Mouse (Mus musculus): Measurements from ENCODE around the gene Efna5. TPM values are rescaled to one million over a fixed set of nuclear protein-coding genes. Genes with fewer than 3 reads are reported as not detected.

Gene Efna5
- polyA plus RNA-seq, 1 experiment, result 32.7 TPM

DNA sequence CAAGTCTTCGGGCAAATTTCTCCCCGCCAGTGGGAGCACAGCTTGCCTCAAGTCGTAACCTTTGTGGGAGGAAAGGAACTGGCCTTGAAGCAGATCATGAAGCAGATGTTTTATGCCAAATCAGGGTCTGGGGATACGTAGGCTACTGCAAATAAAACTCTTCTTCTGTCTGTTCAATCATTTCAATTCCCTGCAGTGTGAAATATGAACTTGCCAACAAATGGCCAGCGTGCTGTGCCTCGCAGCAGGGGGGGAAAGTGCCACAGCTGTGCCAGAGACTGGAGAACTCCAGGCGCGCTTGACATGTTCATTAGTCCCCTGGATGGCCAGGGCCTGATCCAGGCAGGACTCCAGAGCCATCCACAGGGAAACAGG lies 255.5 kb downstream of the Efna5 start:
- H3K27ac ChIP-seq (ENCODE audit: insufficient read depth, low read length), result no peak overlapping the region
- H3K4me3 ChIP-seq (ENCODE audit: low read depth, low read length), result no peak overlapping the region
- no peak overlapping the region for H3K9ac ChIP-seq (ENCODE audit: low read depth, poor library complexity, severe bottlenecking)
- no peaks in the 10 kb centered on the region for H3K4me1 ChIP-seq (ENCODE audit: control insufficient read depth, insufficient read depth, low read length)
- TF ChIP-seq POLR2A (IDR thresholded peaks at IDR 0.05; ENCODE audit: insufficient read depth, low read length) (no peak), EP300 (IDR thresholded peaks at IDR 0.05; ENCODE audit: insufficient read depth, low read depth, low read length) (no peak), CTCF (IDR thresholded peaks at IDR 0.05; ENCODE audit: low read depth, low read length) (no peak)
- H3K27me3 ChIP-seq (ENCODE audit: control insufficient read depth, insufficient read depth, low read length, poor library complexity, severe bottlenecking), result no peaks in the 10 kb centered on the region; the same call in 1 of the 2 replicates
- no peaks in the 10 kb centered on the region for H3K36me3 ChIP-seq (ENCODE audit: control insufficient read depth, insufficient read depth, low read length, poor library complexity, severe bottlenecking)
- 0 out of 2 replicates have a peak, but pooled peaks cover 2% of the 10 kb centered on the region for H3K9me3 ChIP-seq (replicated peaks; ENCODE audit: control insufficient read depth, insufficient read depth, low read length, poor library complexity, severe bottlenecking)

DNA sequence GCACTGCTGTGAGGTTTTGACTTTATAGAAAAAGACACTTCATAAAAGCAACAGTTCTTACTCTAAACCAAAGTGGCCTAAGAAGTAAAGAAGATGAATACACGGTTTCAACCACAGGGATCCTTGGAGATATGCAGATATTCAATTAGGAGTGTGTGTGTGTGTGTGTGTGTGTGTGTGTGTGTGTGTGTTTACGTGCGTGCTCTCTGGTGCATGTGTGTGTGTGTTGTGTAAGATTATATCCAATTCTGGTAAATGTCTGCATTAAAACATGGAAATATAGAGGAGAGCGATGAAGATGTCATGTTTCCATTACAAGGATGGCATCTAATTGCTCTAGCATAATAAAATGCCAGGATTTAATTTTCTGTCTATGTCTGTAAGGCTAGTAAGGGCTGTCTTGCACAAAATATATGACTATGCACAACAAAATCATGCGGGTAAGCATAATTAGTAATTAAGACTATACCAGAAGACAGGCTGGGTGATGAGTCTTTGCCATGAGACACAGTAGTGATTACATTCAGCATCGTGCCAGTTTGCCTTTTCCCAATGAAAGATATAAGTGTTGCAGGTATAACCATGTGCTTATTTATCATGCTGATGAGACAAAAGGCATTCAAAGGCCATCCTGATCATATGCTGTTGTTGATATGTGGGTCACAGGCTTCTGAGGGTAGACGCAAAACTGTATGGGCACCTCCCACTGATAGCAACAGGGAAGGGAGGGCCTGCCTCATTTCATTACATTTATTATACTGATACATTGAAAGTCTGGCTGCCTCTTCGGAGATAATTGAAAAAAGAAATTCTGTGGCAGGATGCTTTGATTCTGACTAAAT lies 256.1 kb downstream of the Efna5 start:
- TF ChIP-seq EP300 (IDR thresholded peaks at IDR 0.05; ENCODE audit: insufficient read depth, low read depth, low read length), result no peak
- no peak for TF ChIP-seq POLR2A (IDR thresholded peaks at IDR 0.05; ENCODE audit: insufficient read depth, low read length)
- TF ChIP-seq CTCF (IDR thresholded peaks at IDR 0.05; ENCODE audit: low read depth, low read length), result no peak
- Histone ChIP-seq H3K9me3 (replicated peaks; ENCODE audit: control insufficient read depth, insufficient read depth, low read length, poor library complexity, severe bottlenecking) (0 out of 2 replicates have a peak, but pooled peaks cover 2% of the 10 kb centered on the region), H3K27ac (ENCODE audit: insufficient read depth, low read length) (no peak overlapping the region), H3K4me3 (ENCODE audit: low read depth, low read length) (no peak overlapping the region), H3K4me1 (ENCODE audit: control insufficient read depth, insufficient read depth, low read length) (no peaks in the 10 kb centered on the region), H3K27me3 (ENCODE audit: control insufficient read depth, insufficient read depth, low read length, poor library complexity, severe bottlenecking) (no peaks in the 10 kb centered on the region; the same call in 1 of the 2 replicates), H3K9ac (ENCODE audit: low read depth, poor library complexity, severe bottlenecking) (no peak overlapping the region), H3K36me3 (ENCODE audit: control insufficient read depth, insufficient read depth, low read length, poor library complexity, severe bottlenecking) (no peaks in the 10 kb centered on the region)

- Histone ChIP-seq H3K4me3 (ENCODE audit: low read depth, low read length) (no peak overlapping the region), H3K27me3 (ENCODE audit: control insufficient read depth, insufficient read depth, low read length, poor library complexity, severe bottlenecking) (no peaks in the 10 kb centered on the region; the same call in 1 of the 2 replicates), H3K27ac (ENCODE audit: insufficient read depth, low read length) (no peak overlapping the region), H3K4me1 (ENCODE audit: control insufficient read depth, insufficient read depth, low read length) (no peaks in the 10 kb centered on the region), H3K36me3 (ENCODE audit: control insufficient read depth, insufficient read depth, low read length, poor library complexity, severe bottlenecking) (no peaks in the 10 kb centered on the region), H3K9ac (ENCODE audit: low read depth, poor library complexity, severe bottlenecking) (no peak overlapping the region), H3K9me3 (replicated peaks; ENCODE audit: control insufficient read depth, insufficient read depth, low read length, poor library complexity, severe bottlenecking) (0 out of 2 replicates have a peak, but pooled peaks cover 2% of the 10 kb centered on the region)
- TF ChIP-seq CTCF (IDR thresholded peaks at IDR 0.05; ENCODE audit: low read depth, low read length) (no peak), EP300 (IDR thresholded peaks at IDR 0.05; ENCODE audit: insufficient read depth, low read depth, low read length) (no peak), POLR2A (IDR thresholded peaks at IDR 0.05; ENCODE audit: insufficient read depth, low read length) (no peak)
Measured at GRCm38 (mm10) chr17:62623224-62623623, 257.9 kb downstream of the Efna5 start.

- Histone ChIP-seq H3K9me3 (replicated peaks; ENCODE audit: control insufficient read depth, insufficient read depth, low read length, poor library complexity, severe bottlenecking) (0 out of 2 replicates have a peak, but pooled peaks cover 2% of the 10 kb centered on the region), H3K4me3 (ENCODE audit: low read depth, low read length) (no peak overlapping the region), H3K9ac (ENCODE audit: low read depth, poor library complexity, severe bottlenecking) (no peak overlapping the region), H3K4me1 (ENCODE audit: control insufficient read depth, insufficient read depth, low read length) (no peaks in the 10 kb centered on the region), H3K27ac (ENCODE audit: insufficient read depth, low read length) (no peak overlapping the region), H3K27me3 (ENCODE audit: control insufficient read depth, insufficient read depth, low read length, poor library complexity, severe bottlenecking) (no peaks in the 10 kb centered on the region; the same call in 1 of the 2 replicates), H3K36me3 (ENCODE audit: control insufficient read depth, insufficient read depth, low read length, poor library complexity, severe bottlenecking) (no peaks in the 10 kb centered on the region)
- no peak for TF ChIP-seq CTCF (IDR thresholded peaks at IDR 0.05; ENCODE audit: low read depth, low read length)
- no peak for TF ChIP-seq EP300 (IDR thresholded peaks at IDR 0.05; ENCODE audit: insufficient read depth, low read depth, low read length)
- no peak for TF ChIP-seq POLR2A (IDR thresholded peaks at IDR 0.05; ENCODE audit: insufficient read depth, low read length)
Measured at GRCm38 (mm10) chr17:62622481-62622880, 258.6 kb downstream of the Efna5 start.

GRCm38 (mm10) chr17:62615159-62615558 lies 266.0 kb downstream of the Efna5 start:
- no peaks in the 10 kb centered on the region for H3K36me3 ChIP-seq (ENCODE audit: control insufficient read depth, insufficient read depth, low read length, poor library complexity, severe bottlenecking)
- no peak for TF ChIP-seq POLR2A (IDR thresholded peaks at IDR 0.05; ENCODE audit: insufficient read depth, low read length)
- H3K27me3 ChIP-seq (ENCODE audit: control insufficient read depth, insufficient read depth, low read length, poor library complexity, severe bottlenecking), result no peaks in the 10 kb centered on the region
- H3K9ac ChIP-seq (ENCODE audit: low read depth, poor library complexity, severe bottlenecking), result no peak overlapping the region
- H3K27ac ChIP-seq (ENCODE audit: insufficient read depth, low read length), result no peak overlapping the region
- H3K4me1 ChIP-seq (ENCODE audit: control insufficient read depth, insufficient read depth, low read length), result no peaks in the 10 kb centered on the region
- H3K9me3 ChIP-seq (replicated peaks; ENCODE audit: control insufficient read depth, insufficient read depth, low read length, poor library complexity, severe bottlenecking), result no peaks in the 10 kb centered on the region
- H3K4me3 ChIP-seq (ENCODE audit: low read depth, low read length), result no peak overlapping the region

DNA sequence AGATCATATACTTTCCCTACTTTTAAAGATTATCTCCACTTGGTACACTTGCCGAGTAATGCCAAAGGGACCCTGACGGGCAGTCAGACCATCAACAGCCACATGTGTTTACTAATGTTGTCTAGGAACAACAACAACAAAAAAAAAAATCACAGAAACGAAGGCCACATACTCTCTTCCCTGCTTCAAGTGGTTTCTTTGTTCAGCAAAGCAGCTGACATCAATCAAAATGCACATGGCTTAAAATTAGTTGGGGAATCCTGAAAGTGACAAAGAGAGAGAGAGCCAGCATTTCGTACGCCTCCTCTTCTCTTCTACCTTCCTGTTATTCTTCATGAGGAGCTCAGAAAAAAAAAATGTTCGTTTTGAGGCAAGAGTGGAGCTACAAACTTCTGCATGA lies 266.4 kb downstream of the Efna5 start:
- Histone ChIP-seq H3K9me3 (replicated peaks; ENCODE audit: control insufficient read depth, insufficient read depth, low read length, poor library complexity, severe bottlenecking) (no peaks in the 10 kb centered on the region), H3K27me3 (ENCODE audit: control insufficient read depth, insufficient read depth, low read length, poor library complexity, severe bottlenecking) (no peaks in the 10 kb centered on the region), H3K4me1 (ENCODE audit: control insufficient read depth, insufficient read depth, low read length) (no peaks in the 10 kb centered on the region), H3K27ac (ENCODE audit: insufficient read depth, low read length) (no peak overlapping the region), H3K9ac (ENCODE audit: low read depth, poor library complexity, severe bottlenecking) (no peak overlapping the region), H3K36me3 (ENCODE audit: control insufficient read depth, insufficient read depth, low read length, poor library complexity, severe bottlenecking) (no peaks in the 10 kb centered on the region), H3K4me3 (ENCODE audit: low read depth, low read length) (no peak overlapping the region)
- TF ChIP-seq CTCF (IDR thresholded peaks at IDR 0.05; ENCODE audit: low read depth, low read length) (no peak), EP300 (IDR thresholded peaks at IDR 0.05; ENCODE audit: insufficient read depth, low read depth, low read length) (no peak), POLR2A (IDR thresholded peaks at IDR 0.05; ENCODE audit: insufficient read depth, low read length) (no peak)
